33 mouse cellular contexts compared by ENCODE assay signal in the genomic region with DNA sequence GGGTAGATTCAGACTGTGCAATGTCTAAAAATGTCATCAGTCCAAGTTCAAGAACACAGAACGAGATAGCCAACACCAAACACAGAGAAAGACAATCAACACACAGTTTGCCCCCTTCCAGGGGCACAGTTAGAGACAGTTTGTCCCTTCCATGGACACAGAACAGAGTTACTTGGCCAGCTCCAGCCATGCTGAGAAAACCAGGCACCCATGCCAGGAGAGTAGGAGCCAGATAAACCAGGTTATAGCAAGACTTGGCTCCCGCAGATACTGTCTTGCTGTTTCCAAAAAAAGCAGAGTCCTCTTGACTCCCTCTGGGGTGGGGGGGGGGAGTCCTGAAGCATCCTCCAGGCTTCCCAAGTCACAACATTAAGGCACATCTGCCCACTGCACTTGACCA. TPM values are rescaled to one million over a fixed set of nuclear protein-coding genes. Genes with fewer than 3 reads are reported as not detected.
DNase-seq lines count a peak whose midpoint lies in the region; ATAC-seq and TF ChIP-seq lines count a peak whose summit lies in the region.
"Had no signal": no experiment of that assay in that cellular context is flagged by ENCODE, and none has a peak within 500 bp of the region (broad histone marks: within the 10 kb centered on the region; RNA-seq: fewer than 3 reads in every experiment).

No protein-coding gene starts in this region.

- no peak for TF ChIP-seq POLR2A in kidney, adult 2 months (IDR thresholded peaks at IDR 0.05; ENCODE audit: low read depth, low read length)

- no peaks in the 10 kb centered on the region for H3K4me1 ChIP-seq in heart, embryonic 10.5 days
- H3K4me1 ChIP-seq in heart, embryonic 16.5 days (ENCODE audit: control insufficient read depth, insufficient read depth, low read length), result peaks cover 7% of the 10 kb centered on the region
- H3K4me1 ChIP-seq in kidney, adult 2 months (ENCODE audit: control insufficient read depth, insufficient read depth, low read length), result no peaks in the 10 kb centered on the region
- H3K4me1 ChIP-seq: embryonic facial prominence, embryonic 12.5 days; forebrain, embryonic 10.5 days; forebrain, embryonic 15.5 days; heart, embryonic 15.5 days; hindbrain, embryonic 13.5 days; midbrain, embryonic 13.5 days; stomach, embryonic 15.5 days had no signal

- H3K4me3 ChIP-seq in heart, embryonic 10.5 days, result no peak overlapping the region
- no peak overlapping the region for H3K4me3 ChIP-seq in heart, embryonic 16.5 days (ENCODE audit: low read length)
- H3K4me3 ChIP-seq in kidney, adult 2 months (ENCODE audit: insufficient read depth, low read depth, low read length), result no peak overlapping the region
- H3K4me3 ChIP-seq: embryonic facial prominence, embryonic 12.5 days; forebrain, embryonic 10.5 days; forebrain, embryonic 15.5 days; gastrocnemius, adult 2 months; heart, embryonic 15.5 days; hindbrain, embryonic 13.5 days; layer of hippocampus, adult 2 months; midbrain, embryonic 13.5 days; stomach, embryonic 15.5 days had no signal

- intact Hi-C loops in heart, postnatal 36 days (cut with DNase I), result no loop called here

- no peak overlapping the region for H3K9ac ChIP-seq in heart, embryonic 16.5 days (ENCODE audit: low read length)
- H3K9ac ChIP-seq: embryonic facial prominence, embryonic 12.5 days; forebrain, embryonic 15.5 days; heart, embryonic 15.5 days; hindbrain, embryonic 13.5 days; liver, embryonic 14.5 days; midbrain, embryonic 13.5 days; stomach, embryonic 15.5 days had no signal

- no peak overlapping the region for H3K27ac ChIP-seq in heart, embryonic 10.5 days
- H3K27ac ChIP-seq in heart, embryonic 16.5 days (ENCODE audit: low read length), result no peak overlapping the region
- no peak overlapping the region for H3K27ac ChIP-seq in kidney, adult 2 months (ENCODE audit: insufficient read depth, low read depth, low read length)
- H3K27ac ChIP-seq: embryonic facial prominence, embryonic 12.5 days; forebrain, embryonic 10.5 days; forebrain, embryonic 15.5 days; gastrocnemius, adult 2 months; heart, embryonic 15.5 days; hindbrain, embryonic 13.5 days; layer of hippocampus, adult 2 months; liver, embryonic 14.5 days; macrophage; midbrain, embryonic 13.5 days; stomach, embryonic 15.5 days had no signal

- 59% methylated on average over 2 of the region's 2 CpGs for WGBS in heart, embryonic 10.5 days
- WGBS in heart, embryonic 16.5 days, result 40% methylated on average over 2 of the region's 2 CpGs
- 75% methylated on average over 2 of the region's 2 CpGs for WGBS in kidney, adult 2 months

- H3K27me3 ChIP-seq in heart, embryonic 10.5 days (ENCODE audit: insufficient read depth, poor library complexity, severe bottlenecking), result no peaks in the 10 kb centered on the region
- H3K27me3 ChIP-seq in heart, embryonic 16.5 days (ENCODE audit: control insufficient read depth, insufficient read depth, low read length), result no peaks in the 10 kb centered on the region
- H3K27me3 ChIP-seq in kidney, adult 2 months (replicated peaks; ENCODE audit: control insufficient read depth, insufficient read depth, low read length), result no peaks in the 10 kb centered on the region
- H3K27me3 ChIP-seq: embryonic facial prominence, embryonic 12.5 days; forebrain, embryonic 15.5 days; heart, embryonic 15.5 days; hindbrain, embryonic 13.5 days; midbrain, embryonic 13.5 days; stomach, embryonic 15.5 days had no signal

- no peaks in the 10 kb centered on the region for H3K9me3 ChIP-seq in heart, embryonic 10.5 days
- H3K9me3 ChIP-seq in heart, embryonic 16.5 days (replicated peaks; ENCODE audit: control insufficient read depth, low read length), result no peaks in the 10 kb centered on the region; the same call in 1 of the 2 replicates
- H3K9me3 ChIP-seq: embryonic facial prominence, embryonic 12.5 days; forebrain, embryonic 15.5 days; heart, embryonic 15.5 days; hindbrain, embryonic 13.5 days; midbrain, embryonic 13.5 days; stomach, embryonic 15.5 days had no signal

- TF ChIP-seq CTCF in kidney, adult 2 months (conservative IDR thresholded peaks at IDR 0.05; ENCODE audit: insufficient read depth, insufficient read length, low read depth, low read length), result no peak

- H3K4me2 ChIP-seq in heart, embryonic 16.5 days (ENCODE audit: low read depth, low read length), result no peak overlapping the region
- H3K4me2 ChIP-seq: embryonic facial prominence, embryonic 12.5 days; forebrain, embryonic 15.5 days; heart, embryonic 15.5 days; hindbrain, embryonic 13.5 days; midbrain, embryonic 13.5 days; stomach, embryonic 15.5 days had no signal

- ATAC-seq in heart, embryonic 16.5 days (replicated peaks; ENCODE audit: extremely low read depth, insufficient read depth, low FRiP score), result 0 out of 2 replicates have a peak, but pooled peaks have one; percentile 49
- ATAC-seq: CD4-positive, CD25-positive, alpha-beta regulatory T cell, adult 4 months; forebrain, embryonic 15.5 days; midbrain, embryonic 13.5 days had no signal

- H3K36me3 ChIP-seq in heart, embryonic 10.5 days, result no peaks in the 10 kb centered on the region
- no peaks in the 10 kb centered on the region for H3K36me3 ChIP-seq in heart, embryonic 16.5 days (ENCODE audit: control insufficient read depth, insufficient read depth)
- no peaks in the 10 kb centered on the region for H3K36me3 ChIP-seq in kidney, adult 2 months (ENCODE audit: control insufficient read depth, insufficient read depth, low read length)
- H3K36me3 ChIP-seq: embryonic facial prominence, embryonic 12.5 days; forebrain, embryonic 10.5 days; forebrain, embryonic 15.5 days; heart, embryonic 15.5 days; hindbrain, embryonic 13.5 days; midbrain, embryonic 13.5 days; stomach, embryonic 15.5 days had no signal

- peak; percentile 95 for DNase-seq in heart, adult 11 months
- DNase-seq in heart, embryonic 10.5 days (ENCODE audit: low spot score), result no peak
- DNase-seq in gonadal fat pad, adult 2 months (ENCODE audit: low read depth), result peak; percentile 28
- DNase-seq in heart, postnatal 36 days, result peak; percentile 13 to 22
- no peak for DNase-seq in left cerebral cortex, adult 11 months (ENCODE audit: low spot score)
- no peak for DNase-seq in kidney, adult 2 months
- DNase-seq: adrenal gland, postnatal 14 days; cerebellum, adult 18-20 months; embryo, embryonic 11 days; gastrocnemius, adult 2 months; gastrocnemius, postnatal 36 days; kidney, adult 11 months; kidney, postnatal 36 days; left cerebral cortex, postnatal 4 days; lung, adult 2 months; lung, postnatal 10 days; right cerebral cortex, postnatal 14 days had no signal

RNA-seq across cellular contexts. Expression of gene Opn5, which starts 19.0 kb away (rescaled TPM):
- not detected in 2 replicates for polyA plus RNA-seq in heart, embryonic 10.5 days (2016; fragmentation: Nextera tagmentation; extraction: Ambion mirVana)
- polyA plus RNA-seq in gonadal fat pad, adult 2 months (2012; rRNA removed), result not detected in 2 replicates
- not detected in 2 replicates for polyA plus RNA-seq in heart, embryonic 16.5 days (2015; fragmentation: Nextera tagmentation; extraction: Ambion mirVana)
- not detected for total RNA-seq in heart, postnatal 36 days (2021)
- polyA plus RNA-seq in kidney, adult 2 months (2012; rRNA removed), result not detected in 2 replicates
- total RNA-seq: adrenal gland, postnatal 14 days; gastrocnemius, adult 2 months; gastrocnemius, postnatal 36 days; layer of hippocampus, adult 2 months; layer of hippocampus, postnatal 25 days; left cerebral cortex, postnatal 4 days; megakaryocyte-erythroid progenitor cell, adult 5-6 weeks; monocyte, adult 5-6 weeks had no signal
- polyA plus RNA-seq: CD4-positive, CD25-positive, alpha-beta regulatory T cell, adult 4 months; embryonic facial prominence, embryonic 12.5 days; forebrain, embryonic 10.5 days; forebrain, embryonic 15.5 days; heart, embryonic 15.5 days; hindbrain, embryonic 13.5 days; liver, embryonic 14.5 days; lung, adult 2 months; macrophage; small intestine, adult 2 months; stomach, embryonic 15.5 days had no signal

Comparison
In these comparisons a context has a peak if more than half of its experiments do, and no peak if none do; other contexts are left out.
1. DNase-seq: peak in heart, adult 11 months (single experiment), gonadal fat pad, adult 2 months (single experiment) and heart, postnatal 36 days (2 of 2); none in heart, embryonic 10.5 days (single experiment), left cerebral cortex, adult 11 months (single experiment) and kidney, adult 2 months (single experiment).